ENCODE assay signal across 9 mouse cellular contexts in the genomic region with DNA sequence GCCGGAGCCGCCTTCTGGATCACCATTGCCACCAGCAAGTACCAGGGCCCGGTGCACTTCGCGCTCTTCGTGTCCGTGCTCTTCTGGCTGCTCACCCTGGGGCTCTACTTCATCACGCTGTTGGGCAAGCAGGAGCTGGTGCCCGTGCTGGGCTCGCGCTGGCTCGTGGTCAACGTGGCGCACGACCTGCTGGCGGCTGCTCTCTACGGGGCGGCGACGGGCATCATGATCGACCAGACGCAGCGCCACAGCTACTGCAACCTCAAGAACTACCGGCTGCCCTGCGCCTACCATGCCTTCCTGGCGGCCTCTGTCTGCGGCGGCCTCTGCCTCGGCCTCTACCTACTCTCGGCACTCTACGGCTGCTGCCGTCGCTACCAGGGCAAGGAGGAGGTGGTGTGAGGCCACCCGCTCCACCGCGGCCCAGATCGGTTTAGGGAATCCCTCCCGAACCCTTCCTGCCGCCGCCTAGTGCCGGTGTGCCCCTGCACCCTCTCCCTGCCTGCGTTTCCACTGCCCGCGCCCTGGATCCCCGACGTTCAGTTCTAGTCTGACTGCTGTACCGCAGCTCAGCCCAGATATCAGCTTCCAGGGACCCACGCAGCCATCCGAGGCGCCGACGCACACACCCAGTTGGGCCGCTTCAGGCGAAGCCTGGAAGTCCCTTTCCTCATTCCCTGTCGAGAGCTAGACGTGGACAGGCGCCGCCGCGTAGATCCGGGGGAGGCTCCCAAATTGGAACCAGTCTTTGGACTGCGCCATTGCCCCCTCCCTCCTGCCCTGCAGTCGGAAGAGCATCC. TPM values are rescaled to one million over a fixed set of nuclear protein-coding genes. Genes with fewer than 3 reads are reported as not detected.
DNase-seq lines count a peak whose midpoint lies in the region; ATAC-seq and TF ChIP-seq lines count a peak whose summit lies in the region.
"Had no signal": no experiment of that assay in that cellular context is flagged by ENCODE, and none has a peak within 500 bp of the region (broad histone marks: within the 10 kb centered on the region; RNA-seq: fewer than 3 reads in every experiment).

No protein-coding gene starts in this region.

- H3K9ac ChIP-seq in hindbrain, embryonic 14.5 days = peak overlapping the region; percentile 73
- H3K9ac ChIP-seq in limb, embryonic 12.5 days (replicated peaks) = peak overlapping the region; percentile 88
- H3K9ac ChIP-seq in midbrain, embryonic 12.5 days (replicated peaks) = peak overlapping the region; percentile 69

- peak; percentile 32 for ATAC-seq in hindbrain, embryonic 14.5 days (ENCODE audit: low FRiP score)
- peak; percentile 39; the same call in 1 of the 2 replicates for ATAC-seq in limb, embryonic 12.5 days (ENCODE audit: insufficient number of reproducible peaks, insufficient read depth, low FRiP score, low TSS enrichment, low read depth)
- ATAC-seq in midbrain, embryonic 12.5 days (ENCODE audit: low FRiP score, low read depth) = peak; percentile 48; the same call in 1 of the 2 replicates

- WGBS in hindbrain, embryonic 14.5 days = under 1% methylated on average over 61 of the region's 63 CpGs
- WGBS in limb, embryonic 12.5 days = under 1% methylated on average over 63 of the region's 63 CpGs
- WGBS in midbrain, embryonic 12.5 days = under 1% methylated on average over 63 of the region's 63 CpGs
- WGBS in small intestine, adult 2 months = under 1% methylated on average over 63 of the region's 63 CpGs

- H3K27ac ChIP-seq in hindbrain, embryonic 14.5 days = 0 out of 2 replicates have a peak overlapping the region, but pooled peaks have one; percentile 5
- peak overlapping the region; percentile 92 for H3K27ac ChIP-seq in limb, embryonic 12.5 days
- no peak overlapping the region for H3K27ac ChIP-seq in midbrain, embryonic 12.5 days (replicated peaks)
- peak overlapping the region; percentile 84 for H3K27ac ChIP-seq in small intestine, adult 2 months (ENCODE audit: insufficient read depth, low read depth, low read length)

- H3K4me2 ChIP-seq in hindbrain, embryonic 14.5 days (replicated peaks) = peak overlapping the region; percentile 92
- H3K4me2 ChIP-seq in limb, embryonic 12.5 days = peak overlapping the region; percentile 83
- peak overlapping the region; percentile 65 for H3K4me2 ChIP-seq in midbrain, embryonic 12.5 days (replicated peaks)

- TF ChIP-seq POLR2A in small intestine, adult 2 months (IDR thresholded peaks at IDR 0.05; ENCODE audit: low read depth, low read length) = peak; percentile 37; the same call in 1 of the 2 replicates

- H3K4me1 ChIP-seq in hindbrain, embryonic 14.5 days (replicated peaks; ENCODE audit: control insufficient read depth, insufficient read depth, low read length) = peaks cover 13% of the 10 kb centered on the region; the same call in 1 of the 2 replicates
- peaks cover 45% of the 10 kb centered on the region for H3K4me1 ChIP-seq in limb, embryonic 12.5 days (replicated peaks)
- H3K4me1 ChIP-seq in midbrain, embryonic 12.5 days = peaks cover 13% of the 10 kb centered on the region; the same call in 1 of the 2 replicates
- H3K4me1 ChIP-seq in small intestine, adult 2 months (ENCODE audit: control insufficient read depth, insufficient read depth, insufficient read length, low read length) = peaks cover 18% of the 10 kb centered on the region; the same call in 1 of the 2 replicates

- TF ChIP-seq CTCF in small intestine, adult 2 months (IDR thresholded peaks at IDR 0.05; ENCODE audit: extremely low read depth, insufficient read length, insufficient replicate concordance, low read depth, low read length) = no peak

- peak; percentile 75 to 92 for DNase-seq in adrenal gland, adult (ENCODE audit: inconsistent age in 2 of 2, low spot score in 1 of 2)
- no peak for DNase-seq in adrenal gland, adult 8-10 months
- DNase-seq in cerebellum, adult 8-10 months = peak; percentile 72
- peak; percentile 55 for DNase-seq in gastrocnemius, adult 18-20 months (ENCODE audit: low spot score)
- DNase-seq in hindbrain, embryonic 14.5 days (ENCODE audit: low spot score) = no peak

- no peaks in the 10 kb centered on the region for H3K9me3 ChIP-seq in hindbrain, embryonic 14.5 days (ENCODE audit: control insufficient read depth, low read length)
- H3K9me3 ChIP-seq in limb, embryonic 12.5 days = no peaks in the 10 kb centered on the region
- no peaks in the 10 kb centered on the region for H3K9me3 ChIP-seq in midbrain, embryonic 12.5 days

- no peaks in the 10 kb centered on the region for H3K36me3 ChIP-seq in hindbrain, embryonic 14.5 days (replicated peaks; ENCODE audit: control insufficient read depth, insufficient read depth)
- peaks cover 13% of the 10 kb centered on the region for H3K36me3 ChIP-seq in limb, embryonic 12.5 days
- no peaks in the 10 kb centered on the region for H3K36me3 ChIP-seq in midbrain, embryonic 12.5 days
- H3K36me3 ChIP-seq in small intestine, adult 2 months (ENCODE audit: control insufficient read depth, insufficient read depth, low read length) = no peaks in the 10 kb centered on the region

- peak overlapping the region; percentile 50 for H3K4me3 ChIP-seq in hindbrain, embryonic 14.5 days (replicated peaks; ENCODE audit: low read length)
- peak overlapping the region; percentile 74 for H3K4me3 ChIP-seq in limb, embryonic 12.5 days (replicated peaks)
- peak overlapping the region; percentile 56 for H3K4me3 ChIP-seq in midbrain, embryonic 12.5 days
- peak overlapping the region; percentile 92 for H3K4me3 ChIP-seq in small intestine, adult 2 months (ENCODE audit: low read depth, low read length)

- H3K27me3 ChIP-seq in hindbrain, embryonic 14.5 days (ENCODE audit: control insufficient read depth, insufficient read depth, low read length) = peaks cover 31% of the 10 kb centered on the region
- H3K27me3 ChIP-seq in limb, embryonic 12.5 days = no peaks in the 10 kb centered on the region
- H3K27me3 ChIP-seq in midbrain, embryonic 12.5 days = peaks cover 50% of the 10 kb centered on the region
- H3K27me3 ChIP-seq in small intestine, adult 2 months (ENCODE audit: control insufficient read depth, insufficient read depth, low read length) = peaks cover 9% of the 10 kb centered on the region; the same call in 1 of the 2 replicates

RNA-seq across cellular contexts. Expression of a gene that starts 0.8 kb away (rescaled TPM):
- total RNA-seq in adrenal gland, adult 8-10 months (2022) = 10 to 100 TPM; 35.2 to 56.5 (median 47.4) TPM
- total RNA-seq in gastrocnemius, adult 18-20 months (2021) = 1 to 10 TPM; 5.3 to 6.9 TPM
- 2.7 and 3.2 TPM in 2 replicates for polyA plus RNA-seq in hindbrain, embryonic 14.5 days (2014; fragmentation: Nextera tagmentation; extraction: Ambion mirVana)
- 9.7 and 17.2 TPM in 2 replicates for polyA plus RNA-seq in limb, embryonic 12.5 days (2016; fragmentation: Nextera tagmentation; extraction: Ambion mirVana)
- polyA plus RNA-seq in midbrain, embryonic 12.5 days (2016; fragmentation: Nextera tagmentation; extraction: Ambion mirVana) = 4.2 and 4.8 TPM in 2 replicates
- polyA plus RNA-seq in small intestine, adult 2 months (2012; rRNA removed) = 38.0 and 46.4 TPM in 2 replicates

RNA-seq across cellular contexts. Expression of a gene that starts 15.8 kb away (rescaled TPM):
- total RNA-seq in adrenal gland, adult 8-10 months (2022) = 10 to 100 TPM; 53.2 to 70.1 (median 61.8) TPM
- 10 to 100 TPM; 11.6 to 12.9 TPM for total RNA-seq in gastrocnemius, adult 18-20 months (2021)
- 35.1 and 35.7 TPM in 2 replicates for polyA plus RNA-seq in hindbrain, embryonic 14.5 days (2014; fragmentation: Nextera tagmentation; extraction: Ambion mirVana)
- polyA plus RNA-seq in limb, embryonic 12.5 days (2016; fragmentation: Nextera tagmentation; extraction: Ambion mirVana) = 28.2 and 33.7 TPM in 2 replicates
- 53.3 and 55.5 TPM in 2 replicates for polyA plus RNA-seq in midbrain, embryonic 12.5 days (2016; fragmentation: Nextera tagmentation; extraction: Ambion mirVana)
- 11.5 and 24.0 TPM in 2 replicates for polyA plus RNA-seq in small intestine, adult 2 months (2012; rRNA removed)

RNA-seq across cellular contexts. Expression of a gene that starts 19.1 kb away (rescaled TPM):
- total RNA-seq in adrenal gland, adult 8-10 months (2022) = 100 to 1,000 TPM in 1 of 4 experiments, 10 to 100 TPM in 3; 53.5 to 107 (median 73.9) TPM
- 10 to 100 TPM in 1 of 2 experiments, 1 to 10 TPM in 1; 9.1 to 10.4 TPM for total RNA-seq in gastrocnemius, adult 18-20 months (2021)
- 7.9 and 10.3 TPM in 2 replicates for polyA plus RNA-seq in hindbrain, embryonic 14.5 days (2014; fragmentation: Nextera tagmentation; extraction: Ambion mirVana)
- polyA plus RNA-seq in limb, embryonic 12.5 days (2016; fragmentation: Nextera tagmentation; extraction: Ambion mirVana) = 22.6 and 26.3 TPM in 2 replicates
- polyA plus RNA-seq in midbrain, embryonic 12.5 days (2016; fragmentation: Nextera tagmentation; extraction: Ambion mirVana) = 9.1 TPM in 2 replicates
- 6.9 and 13.6 TPM in 2 replicates for polyA plus RNA-seq in small intestine, adult 2 months (2012; rRNA removed)

RNA-seq across cellular contexts. Expression of a gene that starts 54.1 kb away (rescaled TPM):
- 10 to 100 TPM in 2 of 4 experiments, 1 to 10 TPM in 2; 3.4 to 25.0 (median 13.1) TPM for total RNA-seq in adrenal gland, adult 8-10 months (2022)
- 1 to 10 TPM; 3.0 to 9.3 TPM for total RNA-seq in gastrocnemius, adult 18-20 months (2021)
- 2.8 and 2.9 TPM in 2 replicates for polyA plus RNA-seq in hindbrain, embryonic 14.5 days (2014; fragmentation: Nextera tagmentation; extraction: Ambion mirVana)
- 0.53 and 0.54 TPM in 2 replicates for polyA plus RNA-seq in limb, embryonic 12.5 days (2016; fragmentation: Nextera tagmentation; extraction: Ambion mirVana)
- not detected in 2 replicates for polyA plus RNA-seq in midbrain, embryonic 12.5 days (2016; fragmentation: Nextera tagmentation; extraction: Ambion mirVana)
- polyA plus RNA-seq in small intestine, adult 2 months (2012; rRNA removed) = 7.3 and 8.3 TPM in 2 replicates
- total RNA-seq: layer of hippocampus, postnatal 25 days had no signal

RNA-seq across cellular contexts. Expression of a gene that starts 57.7 kb away (rescaled TPM):
- 10 to 100 TPM; 78.8 to 81.8 (median 80.4) TPM for total RNA-seq in adrenal gland, adult 8-10 months (2022)
- total RNA-seq in gastrocnemius, adult 18-20 months (2021) = 10 to 100 TPM; 13.0 to 13.7 TPM
- 39.0 and 40.6 TPM in 2 replicates for polyA plus RNA-seq in hindbrain, embryonic 14.5 days (2014; fragmentation: Nextera tagmentation; extraction: Ambion mirVana)
- polyA plus RNA-seq in limb, embryonic 12.5 days (2016; fragmentation: Nextera tagmentation; extraction: Ambion mirVana) = 36.5 and 39.4 TPM in 2 replicates
- 36.0 and 36.2 TPM in 2 replicates for polyA plus RNA-seq in midbrain, embryonic 12.5 days (2016; fragmentation: Nextera tagmentation; extraction: Ambion mirVana)
- polyA plus RNA-seq in small intestine, adult 2 months (2012; rRNA removed) = 12.8 and 33.2 TPM in 2 replicates

Comparison
In these comparisons a context has a peak if more than half of its experiments do, and no peak if none do; other contexts are left out.
1. DNase-seq: peak in adrenal gland, adult (2 of 2), cerebellum, adult 8-10 months (single experiment) and gastrocnemius, adult 18-20 months (single experiment); none in adrenal gland, adult 8-10 months (single experiment) and hindbrain, embryonic 14.5 days (single experiment).
2. Peak in every context shown above with its lines, with median percentiles within 50 percentile points of each other: ATAC-seq, H3K4me2 ChIP-seq, H3K4me3 ChIP-seq and H3K9ac ChIP-seq.